Mouse (Mus musculus) embryo, embryonic 9.5 days (tissue): ENCODE data around the gene B4galt3.

ENCODE experiments used
- DNase-seq: peaks from one replicate; pipeline ENCODE4 v3.0.0-alpha.2; 2017; ENCODE audit errors: extremely low spot score

B4galt3 gene

GRCm38 (mm10) chr1:171269848-171270572, at the start of gene B4galt3:
TSS of gene B4galt3 (plus strand) at chr1:171270328.
- DNase-seq, result peak; percentile 96

GRCm38 (mm10) chr1:171220871-171221270, 49.3 kb upstream of the B4galt3 start:
- DNase-seq, result peak; percentile 78

GRCm38 (mm10) chr1:171221281-171222193, 48.6 kb upstream of the B4galt3 start:
- DNase-seq, result peak; percentile 29

- DNase-seq, result peak; percentile 92
These were observed 47.6 kb upstream of the B4galt3 start, which contains the start of gene Tomm40l for GRCm38 (mm10) chr1:171222238-171223155. TSS of gene Tomm40l (minus strand) at chr1:171222514.

GRCm38 (mm10) chr1:171223168-171223567, 47.0 kb upstream of the B4galt3 start:
- no peak for DNase-seq

- no peak for DNase-seq
These were observed 46.3 kb upstream of the B4galt3 start for GRCm38 (mm10) chr1:171223796-171224195.

GRCm38 (mm10) chr1:171224857-171225256, 45.3 kb upstream of the B4galt3 start, which contains the start of gene Apoa2:
TSS of gene Apoa2 (plus strand) at chr1:171225054.
- DNase-seq, result no peak

- no peak for DNase-seq
These were observed 43.3 kb upstream of the B4galt3 start for GRCm38 (mm10) chr1:171226780-171227179.

GRCm38 (mm10) chr1:171227879-171228278, 42.2 kb upstream of the B4galt3 start:
- DNase-seq, result no peak

- DNase-seq, result no peak
These were observed 40.4 kb upstream of the B4galt3 start for GRCm38 (mm10) chr1:171229750-171230149.

- no peak for DNase-seq
These were observed 39.9 kb upstream of the B4galt3 start for GRCm38 (mm10) chr1:171230215-171230614.

- no peak for DNase-seq
These were observed 38.3 kb upstream of the B4galt3 start for GRCm38 (mm10) chr1:171231844-171232243.

GRCm38 (mm10) chr1:171232348-171232747, 37.8 kb upstream of the B4galt3 start:
- no peak for DNase-seq

GRCm38 (mm10) chr1:171232800-171233730, 37.1 kb upstream of the B4galt3 start:
- DNase-seq, result no peak

GRCm38 (mm10) chr1:171234126-171234525, 36.0 kb upstream of the B4galt3 start, which contains the start of gene Fcer1g:
TSS of gene Fcer1g (minus strand) at chr1:171234365.
- no peak for DNase-seq

- DNase-seq, result no peak
These were observed 35.6 kb upstream of the B4galt3 start for GRCm38 (mm10) chr1:171234538-171234937.

GRCm38 (mm10) chr1:171235791-171236190, 34.3 kb upstream of the B4galt3 start:
- DNase-seq, result no peak

GRCm38 (mm10) chr1:171237438-171237837, 32.7 kb upstream of the B4galt3 start:
- DNase-seq, result no peak

- no peak for DNase-seq
These were observed 31.7 kb upstream of the B4galt3 start for GRCm38 (mm10) chr1:171238463-171238862.
